Mouse (Mus musculus) inflammation-experienced regulatory T-cells, adult 6 months (primary cell): ENCODE measurements around the gene Thap4. TPM values are rescaled to one million over a fixed set of nuclear protein-coding genes. Genes with fewer than 3 reads are reported as not detected.
A peak's percentile ranks its signal among the peaks of the same experiment; 100 is the strongest.
"Not testable (repeated sequence)": the region's sequence is repeated elsewhere in the genome, so short reads cannot be mapped to it uniquely, and the experiment has no call there.

ENCODE experiments used
- ATAC-seq: one replicate; pipeline ENCODE4 v1.8.0; 2017
- polyA plus RNA-seq, 3 experiments: library from polyadenylated mRNA; unstranded; fragments of 100-300 nt; shearing (Covaris generic); gene quantifications; one replicate each; pipeline ENCODE4 v1.2.1; 2017

Thap4 gene
- 10 to 100 TPM; 13.8 to 21.0 (median 19.3) TPM for polyA plus RNA-seq

GRCm38 (mm10) chr1:93754573-93755290, at the start of gene Thap4:
TSS of gene Thap4 (minus strand) at chr1:93754864.
- ATAC-seq, result peak; percentile 86

DNA sequence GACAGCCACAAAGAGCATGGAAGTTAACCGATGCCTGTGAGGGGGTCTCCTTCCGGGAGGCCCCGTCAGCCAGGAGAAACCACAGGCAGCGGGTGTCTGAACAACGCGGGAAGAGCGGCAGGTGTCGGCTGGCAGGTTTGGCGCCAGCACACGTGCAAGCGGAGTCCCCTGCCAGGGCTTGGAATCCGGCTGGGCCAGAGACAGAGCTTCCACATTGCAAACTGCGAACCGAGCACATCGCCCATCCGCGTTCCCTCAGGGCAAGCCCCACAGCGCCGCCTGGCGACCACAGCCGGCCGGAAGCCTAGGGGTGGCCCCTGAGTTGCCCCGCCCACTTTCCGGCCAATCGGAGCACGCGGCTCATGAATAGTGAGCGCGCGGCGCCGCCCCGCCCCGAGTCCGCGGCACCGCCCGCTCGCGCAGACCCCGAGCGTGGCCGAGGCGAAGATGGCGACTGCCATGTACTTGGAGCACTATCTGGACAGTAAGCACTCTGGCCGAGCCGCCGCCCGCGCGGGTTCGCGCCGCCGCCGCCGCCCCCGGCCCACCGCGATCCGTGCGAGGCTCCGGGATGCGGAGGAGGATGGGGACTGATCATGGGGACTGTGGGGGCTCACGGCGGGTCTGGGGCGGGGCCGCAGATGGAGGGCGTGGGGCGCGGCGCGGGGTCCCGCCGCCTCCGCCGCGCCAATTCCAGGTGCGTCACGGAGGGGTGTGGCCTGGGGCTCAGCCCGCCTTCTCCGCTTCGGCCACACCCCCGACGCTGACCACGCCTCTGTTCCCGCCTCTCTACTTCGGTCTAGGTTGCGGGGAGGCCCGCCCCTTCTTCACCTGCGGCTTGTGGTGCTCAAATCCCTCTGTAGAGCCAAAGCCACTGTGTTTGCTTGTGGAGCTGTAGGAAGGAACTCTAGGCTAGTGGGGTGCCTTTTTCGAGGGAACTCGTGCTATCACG, 49.2 kb upstream of the Thap4 start, which contains the start of gene Ing5:
Gene Ing5 (plus strand): TSS at position 410 of the 952 bp plus-strand sequence.
- peak; percentile 76 for ATAC-seq

DNA sequence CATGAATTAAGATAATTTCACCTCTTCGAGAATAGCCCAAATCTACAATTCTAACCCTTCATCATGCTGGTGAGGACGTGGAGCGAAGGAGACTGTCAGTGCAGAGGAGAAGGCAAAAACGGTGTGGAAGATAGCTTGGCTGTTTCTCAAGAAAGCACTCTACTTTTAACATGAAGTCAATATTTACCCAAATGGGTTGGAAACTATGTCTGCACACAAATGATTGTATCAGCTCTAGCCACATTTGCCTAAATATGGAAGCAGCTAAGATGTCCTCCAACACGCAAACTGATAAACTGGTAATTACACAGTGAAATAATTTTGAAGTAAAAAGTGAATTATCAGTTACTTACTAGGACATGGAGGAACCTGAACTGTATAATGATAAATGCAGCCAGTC, 48.1 kb upstream of the Thap4 start:
- no peak for ATAC-seq

DNA sequence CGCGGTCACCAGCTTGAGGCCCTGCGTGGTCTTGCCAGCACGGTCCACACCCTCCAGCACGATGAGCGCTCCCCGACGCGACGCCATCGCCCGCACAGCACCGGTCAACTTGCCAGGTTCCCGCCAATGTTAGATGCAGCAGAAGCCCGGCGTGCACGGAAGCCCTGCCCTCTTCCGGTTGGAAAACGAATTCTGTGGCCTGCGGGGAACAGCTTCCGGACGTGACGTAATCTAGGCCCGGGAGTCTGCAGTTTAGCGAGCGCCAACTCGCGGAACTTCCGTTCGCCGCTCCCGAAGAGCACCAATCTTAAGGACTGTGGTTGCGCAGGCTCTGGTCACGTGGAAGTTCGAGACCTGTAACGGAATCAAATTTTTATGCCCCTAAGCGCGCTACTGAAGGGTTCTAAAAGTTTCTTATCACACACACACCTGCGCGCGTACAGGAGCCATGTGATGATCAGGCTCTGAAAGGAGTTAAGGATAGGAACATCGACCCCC, 47.1 kb upstream of the Thap4 start, which contains the start of gene Dtymk:
Gene Dtymk (minus strand): TSS at position 194 of the 498 bp plus-strand sequence.
- peak; percentile 75 for ATAC-seq

DNA sequence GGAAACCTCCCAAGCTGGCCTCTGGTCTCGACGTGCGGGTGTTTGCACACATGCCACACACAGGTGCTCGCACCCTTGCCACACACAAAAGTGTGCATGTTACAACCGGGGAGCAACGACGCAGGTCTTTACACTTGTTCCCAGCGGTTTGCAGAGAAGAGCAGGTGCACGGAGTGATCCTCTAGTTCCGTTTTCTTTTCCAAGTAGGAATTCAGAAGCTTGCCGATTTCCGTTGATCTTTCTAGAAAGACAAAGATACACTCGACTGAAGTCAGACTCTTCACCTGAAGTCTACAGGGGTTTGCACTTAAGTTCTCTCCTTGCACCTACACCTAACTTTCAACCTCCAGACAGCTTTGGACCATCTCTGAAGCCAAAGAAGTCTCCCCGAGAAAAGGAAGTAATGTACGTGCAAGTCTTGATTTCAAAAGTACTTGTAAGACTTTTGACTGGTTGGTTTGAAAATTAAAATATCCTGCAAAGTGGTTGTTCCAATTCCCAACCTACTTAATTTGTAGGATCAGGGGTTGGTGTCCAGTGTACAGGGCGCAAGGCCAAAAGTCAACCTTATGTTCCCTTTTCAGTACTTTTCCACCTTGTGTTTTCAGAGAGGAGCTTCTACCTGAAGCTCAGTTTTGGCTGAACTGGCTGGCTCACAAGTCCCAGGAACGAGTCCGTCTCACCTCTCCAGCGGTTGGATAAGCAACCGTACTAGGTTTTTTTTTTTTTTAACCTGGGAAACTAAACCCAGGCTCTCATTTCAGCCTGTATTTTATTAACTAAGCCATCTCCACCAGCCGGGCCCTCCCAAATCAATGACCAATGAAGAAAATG, 46.2 kb upstream of the Thap4 start:
- no peak for ATAC-seq

DNA sequence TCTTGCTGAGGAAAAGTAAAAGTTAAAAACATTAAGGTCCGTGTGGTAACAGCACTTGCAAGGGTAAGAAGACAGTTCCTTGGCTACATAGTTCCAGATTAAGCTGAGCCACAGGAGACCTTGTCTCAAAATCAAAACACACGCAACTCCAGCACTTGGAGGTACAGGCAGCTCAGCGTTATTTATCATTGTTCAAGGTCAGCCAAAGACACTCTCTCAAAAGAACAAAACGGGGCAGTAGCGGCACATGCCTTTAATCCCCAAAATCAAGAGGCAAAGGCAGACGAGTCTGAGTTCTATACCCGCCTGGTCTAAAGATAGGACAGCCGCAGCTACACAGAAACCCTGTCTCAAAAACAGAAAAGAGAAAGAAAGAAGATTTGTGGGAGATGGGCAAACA, 41.2 kb upstream of the Thap4 start:
- ATAC-seq, result no peak

DNA sequence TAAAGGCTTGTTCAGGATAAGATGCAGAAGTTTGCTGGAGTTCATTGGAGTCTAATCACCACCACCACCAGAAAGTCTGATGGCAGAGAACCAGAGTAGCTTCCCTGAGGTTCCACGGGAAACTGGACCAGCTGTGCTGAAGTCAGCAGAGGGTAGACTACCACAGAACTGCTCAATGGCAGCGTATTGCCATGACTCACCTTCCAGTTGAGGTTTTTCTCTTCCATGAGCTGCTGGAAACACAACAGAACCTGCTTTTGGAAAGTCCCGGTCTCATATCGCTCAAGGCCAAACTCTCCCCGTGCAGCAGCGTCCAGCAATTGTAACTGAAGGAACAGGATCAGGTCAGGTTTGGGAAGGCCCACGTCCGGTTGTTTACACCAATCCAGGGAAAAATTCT, 39.9 kb upstream of the Thap4 start:
- no peak for ATAC-seq

GRCm38 (mm10) chr1:93786912-93787311, 32.2 kb upstream of the Thap4 start:
- no peak for ATAC-seq

GRCm38 (mm10) chr1:93776686-93777085, 22.0 kb upstream of the Thap4 start:
- ATAC-seq, result no peak

DNA sequence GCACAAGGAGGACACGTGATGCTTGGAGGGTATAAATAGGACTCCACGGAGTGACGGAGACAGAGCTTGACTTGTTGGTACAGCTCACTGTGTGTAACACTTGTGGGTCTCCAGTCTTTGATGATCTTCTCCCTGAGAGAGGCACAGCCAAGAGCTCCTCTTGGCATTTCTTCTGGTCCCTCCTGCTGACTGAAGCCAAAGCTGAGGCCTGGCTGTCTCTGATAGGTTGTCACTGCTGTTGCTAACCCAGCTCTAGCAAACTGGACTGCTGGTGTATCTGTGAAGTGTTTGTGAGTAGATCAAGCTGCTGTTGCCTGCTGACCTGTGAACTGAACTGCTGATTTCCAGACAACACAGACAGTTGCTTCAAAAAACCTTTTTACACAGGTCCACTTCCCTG, 15.2 kb upstream of the Thap4 start:
- no peak for ATAC-seq

GRCm38 (mm10) chr1:93767600-93767999, 12.9 kb upstream of the Thap4 start:
- ATAC-seq, result no peak

- no peak for ATAC-seq
Observed at GRCm38 (mm10) chr1:93764871-93765591, 10.4 kb upstream of the Thap4 start.

DNA sequence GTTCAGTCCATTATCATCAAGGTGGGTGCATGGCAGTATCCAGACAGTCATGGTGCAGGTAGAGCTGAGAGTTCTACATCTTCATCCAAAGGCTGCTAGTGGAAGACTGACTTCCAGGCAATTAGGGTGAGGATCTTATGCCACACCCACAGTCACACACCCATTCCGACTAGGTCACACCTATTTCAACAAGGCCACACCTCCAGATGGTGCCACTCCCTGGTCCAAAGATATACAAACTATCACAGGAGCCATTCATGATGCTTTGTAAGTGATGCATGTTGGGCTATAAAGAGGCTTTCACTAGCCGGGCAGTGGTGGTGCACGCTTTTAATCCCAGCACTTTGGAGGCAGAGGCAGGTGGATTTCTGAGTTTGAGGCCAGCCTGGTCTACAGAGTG, 8.9 kb upstream of the Thap4 start:
- ATAC-seq, result not testable (repeated sequence)

- ATAC-seq, result no peak
Observed at GRCm38 (mm10) chr1:93760076-93760475, 5.4 kb upstream of the Thap4 start.

DNA sequence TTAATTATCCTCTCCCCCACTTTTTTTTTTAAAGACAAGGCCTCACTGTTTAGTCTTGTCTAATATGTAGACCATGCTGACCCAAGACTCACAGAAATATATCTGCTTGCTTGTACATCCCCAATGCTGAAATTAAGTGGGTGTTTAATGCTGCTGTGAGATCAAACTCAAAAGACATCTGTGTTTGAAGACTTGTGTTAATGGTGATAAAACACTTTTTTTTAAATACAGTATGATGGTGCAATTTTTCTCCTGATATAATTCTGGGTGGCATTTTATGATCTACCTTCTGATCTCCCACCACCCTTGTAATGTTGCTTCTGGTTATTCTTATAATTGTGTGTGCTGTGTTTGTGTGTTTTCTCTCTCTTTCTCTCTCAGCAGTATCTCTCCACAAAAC, 1.5 kb upstream of the Thap4 start:
- no peak for ATAC-seq

DNA sequence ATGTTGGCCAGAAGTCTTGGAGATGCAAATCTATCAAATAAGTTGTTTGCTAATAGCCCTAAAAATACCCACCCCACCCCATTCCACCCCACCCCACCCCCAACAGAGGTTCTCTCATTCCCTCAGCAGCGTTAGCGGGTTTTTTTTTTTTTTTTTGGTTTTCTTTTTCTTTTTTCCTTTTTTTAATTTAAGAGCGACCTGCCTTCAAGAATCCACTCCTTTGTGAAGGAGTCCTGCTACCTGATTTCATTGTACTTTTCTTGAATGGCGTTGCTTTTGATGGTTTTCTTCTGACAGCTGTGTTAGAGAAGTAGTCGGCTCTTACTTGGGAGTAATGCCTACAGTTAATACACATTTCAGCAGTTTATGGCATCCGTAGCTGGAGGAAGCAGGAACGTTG, 954 bp upstream of the Thap4 start:
- ATAC-seq, result no peak

GRCm38 (mm10) chr1:93755291-93755610, 587 bp upstream of the Thap4 start:
- peak; percentile 11 for ATAC-seq

DNA sequence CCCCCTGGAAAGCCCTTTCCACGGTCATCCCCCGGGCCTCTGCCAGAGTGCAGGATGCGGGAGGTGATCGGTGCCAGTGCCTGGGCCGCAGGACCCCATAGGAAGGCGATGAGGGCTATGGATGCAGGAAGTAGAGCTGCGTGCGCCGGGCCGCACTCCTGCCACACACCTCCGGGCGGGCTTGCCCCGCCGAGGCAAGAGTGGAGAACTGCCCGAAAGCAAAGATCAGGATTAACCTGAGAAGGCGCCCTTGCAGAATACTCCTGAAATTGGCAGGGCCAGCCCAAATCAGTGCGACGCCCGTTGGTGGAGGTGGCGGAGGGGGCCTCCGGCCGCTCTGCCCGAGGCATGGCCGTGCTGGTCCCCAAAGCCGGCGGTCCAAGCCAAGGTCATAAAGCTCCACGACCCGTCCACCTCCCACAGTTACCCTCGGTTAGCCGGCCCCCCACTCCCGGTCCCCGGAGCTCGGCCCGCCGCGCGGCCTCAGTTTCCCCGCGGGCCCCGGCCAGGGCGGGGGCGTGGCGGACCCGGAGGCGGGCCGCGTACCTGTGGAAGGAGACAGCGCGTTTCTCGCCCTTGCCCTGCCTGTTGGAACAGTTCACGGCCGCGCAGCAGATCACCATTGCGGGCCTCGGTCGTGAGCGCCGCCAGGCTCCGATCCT, 622 bp downstream of the Thap4 start:
- ATAC-seq, result peak; percentile 37

DNA sequence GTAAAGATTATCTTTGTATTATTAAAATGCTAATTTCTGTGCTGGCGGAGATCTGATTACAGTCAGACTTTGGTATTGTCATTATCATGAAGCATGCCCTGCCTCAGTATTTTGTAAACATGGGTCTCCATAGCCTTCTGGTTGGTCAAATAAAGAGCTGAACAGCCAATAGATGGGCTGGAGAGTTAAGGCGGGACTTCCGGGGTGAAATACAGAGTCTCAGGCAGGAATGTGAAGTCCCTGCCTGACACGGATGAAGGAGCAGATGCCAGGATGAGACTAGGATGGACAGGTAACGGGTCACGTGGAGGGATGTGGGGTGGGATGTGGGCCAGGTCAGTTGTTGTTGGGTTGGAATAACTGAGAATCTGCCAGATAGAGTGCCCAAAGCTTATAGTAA, 3.4 kb downstream of the Thap4 start, which contains the start of gene Atg4b:
Gene Atg4b (plus strand): TSS at position 211 of the 400 bp plus-strand sequence.
- ATAC-seq, result no peak

DNA sequence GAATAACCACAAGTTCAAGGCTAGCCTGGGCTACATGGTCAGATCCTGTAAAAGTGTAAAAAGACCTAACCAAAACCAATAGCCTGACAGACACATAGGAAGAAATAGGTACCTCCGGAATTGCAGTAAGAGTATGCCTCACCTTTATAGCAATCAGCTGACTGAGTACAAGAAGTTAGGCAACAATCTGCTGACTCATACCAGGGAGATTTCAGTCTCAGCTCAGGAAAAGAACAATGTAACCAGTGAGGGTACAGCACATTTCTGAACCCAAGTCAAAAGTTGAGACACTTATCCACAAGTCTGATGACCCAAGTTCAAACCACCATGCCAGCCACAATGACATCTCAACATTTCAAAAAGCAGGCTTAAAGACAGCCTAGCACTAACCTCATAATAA, 6.1 kb downstream of the Thap4 start:
- ATAC-seq, result no peak

DNA sequence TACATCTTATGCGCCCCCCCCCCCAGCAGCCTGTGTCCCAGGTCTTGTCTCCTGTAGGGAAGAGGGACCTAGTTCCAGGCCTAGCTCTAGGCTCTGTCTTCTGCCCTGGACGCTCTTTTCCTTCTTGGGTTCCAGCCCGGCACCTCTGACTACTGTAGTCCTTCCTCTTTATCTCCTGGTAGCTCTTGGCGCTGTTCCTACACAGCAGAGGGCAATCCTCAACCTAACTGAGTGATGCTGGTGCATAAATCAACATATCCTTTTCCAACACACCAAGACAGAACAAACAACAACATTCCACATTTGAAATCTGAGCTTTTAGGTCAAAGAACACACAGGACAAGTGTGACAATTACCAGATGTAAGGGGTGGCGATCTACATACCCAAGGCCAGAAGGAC, 8.5 kb downstream of the Thap4 start:
- no peak for ATAC-seq
